Mouse (Mus musculus) hematopoietic stem cell, adult 5-6 weeks (primary cell): ENCODE data around the gene Itga2b. TPM values are rescaled to one million over a fixed set of nuclear protein-coding genes. Genes with fewer than 3 reads are reported as not detected.
"Not testable (repeated sequence)": the region's sequence is repeated elsewhere in the genome, so short reads cannot be mapped to it uniquely, and the experiment has no call there.

Experiments used
- ATAC-seq, 2 experiments: fragments of 125-278 bp in 1 of 2; replicated peaks in 1 of 2; 2 replicates each; pipeline ENCODE4 v1.8.0; 2016 to 2017; ENCODE audit warnings: inconsistent platforms in 2 of 2, mild to moderate bottlenecking in 2 of 2, moderate number of reproducible peaks in 2 of 2, low read depth in 1 of 2, moderate TSS enrichment in 1 of 2; ENCODE audit not compliant: low FRiP score in 2 of 2, poor library complexity in 2 of 2, severe bottlenecking in 2 of 2, insufficient read depth in 1 of 2, low TSS enrichment in 1 of 2
- total RNA-seq: library from RNA; stranded (forward); fragments of 172-1452, 232-1000 nt; gene quantifications from 2 replicates; pipeline ENCODE4 v1.2.3, GENCODE M21; 2017

The Itga2b gene
- total RNA-seq, 1 experiment from 2014 or later, result 44.3 TPM

DNA sequence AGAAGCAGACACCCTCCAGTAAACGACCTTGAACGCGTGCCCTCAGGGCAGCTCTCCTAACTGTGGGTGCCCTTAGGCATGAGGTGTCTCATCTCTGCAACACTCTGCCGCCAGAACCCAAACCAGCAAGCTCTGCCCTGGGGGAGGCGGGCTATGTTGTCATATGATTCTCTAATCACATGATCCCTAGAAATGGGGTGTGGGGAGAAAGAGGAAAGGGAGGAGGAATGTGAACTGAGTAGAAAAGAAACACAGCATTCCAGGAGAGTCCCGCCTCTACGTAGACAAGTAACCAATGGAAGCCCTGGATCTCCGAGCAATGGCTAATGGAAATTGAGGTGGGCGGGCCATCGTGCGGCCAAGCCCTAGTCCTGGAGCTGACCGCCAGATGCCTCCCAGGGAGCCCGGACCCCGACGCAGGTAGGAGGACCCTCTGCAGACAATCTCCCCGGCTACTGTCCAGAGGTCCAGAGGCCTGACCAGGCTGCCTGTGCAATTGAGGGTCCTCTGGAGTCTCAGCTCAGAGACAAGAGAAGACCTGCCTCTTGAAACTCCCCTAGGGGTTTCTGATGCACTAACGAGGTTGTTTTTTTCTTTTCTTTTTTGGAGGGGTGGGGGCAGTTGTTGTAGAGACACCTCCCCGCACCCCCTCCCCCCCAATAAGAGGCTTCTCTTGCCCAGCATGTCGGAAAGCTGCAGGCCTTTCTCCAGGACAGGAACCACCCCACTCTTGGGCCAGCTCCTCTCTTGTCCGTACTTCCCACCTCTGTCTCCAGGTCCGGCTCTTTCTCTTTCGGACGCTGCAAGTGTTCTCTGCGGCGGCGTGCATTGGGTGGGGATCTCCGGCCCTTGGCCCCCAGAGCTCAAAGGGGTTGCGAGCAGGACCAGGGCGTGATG is 39.6 kb downstream of the Itga2b start, which contains the start of gene Grn:
Gene Grn, plus strand, starts transcription at position 195 of the 897 bp plus-strand sequence.
- ATAC-seq, result peak; percentile 68 to 78

DNA sequence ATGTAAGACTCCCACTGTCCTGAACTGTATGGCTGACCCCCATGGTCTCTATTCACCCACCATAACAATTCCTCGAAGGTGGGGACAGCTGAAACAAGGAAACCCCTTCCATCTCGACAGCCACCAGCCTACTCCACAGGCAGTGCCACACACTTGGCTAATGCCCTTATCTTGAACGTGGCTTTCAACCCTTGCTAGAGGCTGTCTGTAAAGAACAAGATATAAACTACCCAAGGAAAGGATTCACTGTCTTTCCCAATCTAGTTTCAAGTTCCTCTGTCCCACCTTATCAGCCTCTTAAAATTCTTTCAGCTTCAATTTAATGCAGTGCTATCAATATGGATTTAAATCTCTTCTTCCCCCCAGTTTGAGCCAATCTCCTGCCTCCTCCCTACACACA is 40.4 kb downstream of the Itga2b start:
- ATAC-seq, result no peak

DNA sequence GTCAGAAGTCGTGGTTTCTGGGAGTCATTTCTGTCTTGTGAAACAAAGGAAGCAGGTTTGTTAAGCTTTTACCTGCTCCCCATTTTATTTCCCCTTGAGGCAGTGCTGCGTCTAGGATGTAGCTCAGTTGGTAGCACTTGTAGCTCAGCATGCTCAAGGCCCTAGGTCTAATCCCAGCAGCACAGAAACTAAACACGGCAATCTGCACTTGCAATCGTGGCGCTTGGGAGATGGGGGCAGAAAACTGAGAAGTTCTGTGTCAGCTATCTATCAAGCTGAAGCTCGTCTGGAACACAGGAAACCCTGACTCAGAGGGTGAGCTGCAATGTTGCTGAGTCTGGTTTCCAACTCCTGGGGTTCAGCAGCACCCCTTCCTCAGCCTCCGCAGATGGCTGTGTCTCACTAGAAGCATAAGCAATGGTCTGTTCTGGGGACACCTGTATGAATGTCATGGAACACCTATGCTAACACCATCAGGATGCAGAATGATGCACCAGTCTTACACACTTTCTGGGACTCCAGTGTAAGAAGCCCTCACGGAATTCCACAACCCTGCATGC is 40.9 kb downstream of the Itga2b start:
- no peak for ATAC-seq

DNA sequence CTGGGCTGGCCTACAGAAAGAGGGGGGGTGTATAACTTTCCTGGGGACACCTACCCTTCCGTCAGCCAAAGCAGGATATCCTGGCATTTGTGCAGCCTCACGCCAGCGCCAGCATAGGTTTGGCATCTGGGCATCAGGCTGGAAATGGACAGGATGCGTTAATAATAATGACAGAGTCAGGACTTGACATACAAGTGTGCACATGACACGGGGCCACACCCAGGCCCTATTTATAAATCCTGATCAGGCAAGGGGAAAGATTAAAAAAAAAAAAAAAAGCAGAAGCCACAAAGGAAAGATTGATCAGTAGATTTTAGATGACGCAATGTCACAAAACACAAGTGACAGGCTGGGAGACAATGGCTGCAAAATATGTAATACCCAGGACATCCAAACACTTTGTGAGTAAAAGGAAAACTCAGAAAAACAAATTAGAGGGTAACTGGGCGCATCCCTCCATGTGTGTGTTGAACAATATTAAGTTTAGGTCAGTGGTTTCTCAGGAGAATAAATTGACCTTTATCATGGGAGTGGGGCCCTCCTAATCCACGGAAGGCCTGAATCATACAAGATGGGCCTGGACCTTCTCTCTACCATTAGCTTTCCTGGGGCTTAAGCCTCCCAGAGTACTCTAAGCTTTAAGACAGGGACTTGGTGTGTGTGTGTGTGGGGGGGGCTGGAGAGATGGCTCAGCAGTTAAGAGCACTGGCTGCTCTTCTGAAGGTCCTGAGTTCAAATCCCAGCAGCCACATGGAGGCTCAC is 44.2 kb downstream of the Itga2b start:
- ATAC-seq, result no peak

DNA sequence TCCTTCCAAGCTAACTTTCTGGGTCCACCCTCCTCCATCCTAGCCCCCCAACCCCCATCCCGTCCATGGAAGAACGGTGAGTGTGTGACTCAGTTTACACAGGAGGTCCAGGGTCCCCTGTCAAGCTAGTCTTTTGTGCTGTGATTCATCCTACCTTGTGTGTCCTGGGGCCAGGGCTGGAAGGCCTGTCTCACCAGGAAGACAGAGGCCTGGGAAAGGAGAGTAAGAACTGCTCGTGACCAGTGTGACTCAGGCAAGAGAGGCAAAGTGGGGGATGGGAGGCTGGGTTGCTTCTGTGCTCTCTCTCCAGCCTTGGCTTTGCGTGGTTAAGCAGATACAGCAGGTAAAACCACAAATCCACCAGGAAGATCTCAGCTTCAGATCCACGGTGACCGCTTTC is 45.3 kb downstream of the Itga2b start:
- ATAC-seq, result no peak

DNA sequence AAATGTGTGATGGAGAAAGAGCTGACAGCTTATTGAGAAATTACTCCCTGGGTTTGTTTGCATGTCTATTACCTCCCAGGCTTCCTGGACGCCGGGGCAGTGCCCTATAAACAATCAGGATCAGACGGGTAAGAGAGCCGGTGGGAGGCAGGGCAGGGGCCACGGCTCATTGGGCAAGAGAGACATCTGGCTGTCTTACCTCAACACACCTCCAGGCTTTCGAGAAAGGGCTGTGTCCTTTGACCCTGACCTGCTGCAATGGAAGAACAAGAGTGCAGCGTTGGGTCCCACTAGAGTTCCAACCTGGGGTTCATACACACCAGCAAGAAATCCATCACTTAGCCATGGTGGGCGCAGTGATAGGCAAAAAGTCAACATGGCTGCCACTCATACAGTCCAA is 48.4 kb downstream of the Itga2b start:
- no peak for ATAC-seq

DNA sequence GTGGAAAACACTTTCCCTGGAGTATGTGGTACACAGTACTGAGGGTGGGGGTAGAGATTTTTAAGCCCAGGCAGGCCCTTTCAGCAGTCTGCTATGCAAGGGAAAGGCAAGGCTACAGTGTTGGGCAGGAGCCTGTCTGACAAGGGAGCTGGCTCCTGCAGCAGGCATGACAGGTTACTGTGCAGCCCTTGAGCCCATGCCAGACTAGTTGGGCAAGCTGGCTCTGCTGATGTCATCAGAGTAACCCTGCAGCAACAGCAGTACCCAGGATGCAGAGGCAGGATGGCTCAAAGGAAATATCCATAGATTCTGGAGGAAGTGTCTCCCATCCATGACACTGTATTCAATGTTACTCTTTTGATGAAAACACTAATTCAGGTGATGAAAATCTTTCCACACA is 51.0 kb downstream of the Itga2b start:
- ATAC-seq, result no peak

DNA sequence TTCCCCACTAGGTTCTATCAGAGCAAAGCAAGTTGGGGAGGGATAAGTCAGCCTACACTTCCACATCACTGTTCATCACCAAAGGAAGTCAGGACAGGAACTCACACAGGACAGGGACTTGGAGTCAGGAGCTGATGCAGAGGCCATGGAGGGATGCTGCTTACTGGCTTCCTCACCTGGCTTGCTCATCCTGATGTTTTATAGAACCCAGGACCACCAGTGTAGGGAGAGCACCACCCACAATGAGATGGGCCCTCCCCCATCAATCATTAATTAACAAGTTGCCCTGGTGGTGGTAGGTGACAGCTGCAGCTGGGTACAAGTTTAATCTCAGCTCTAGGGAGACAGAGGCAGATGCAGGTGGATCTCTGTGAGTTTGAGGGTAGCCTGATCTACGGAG is 52.8 kb downstream of the Itga2b start:
- no peak for ATAC-seq

DNA sequence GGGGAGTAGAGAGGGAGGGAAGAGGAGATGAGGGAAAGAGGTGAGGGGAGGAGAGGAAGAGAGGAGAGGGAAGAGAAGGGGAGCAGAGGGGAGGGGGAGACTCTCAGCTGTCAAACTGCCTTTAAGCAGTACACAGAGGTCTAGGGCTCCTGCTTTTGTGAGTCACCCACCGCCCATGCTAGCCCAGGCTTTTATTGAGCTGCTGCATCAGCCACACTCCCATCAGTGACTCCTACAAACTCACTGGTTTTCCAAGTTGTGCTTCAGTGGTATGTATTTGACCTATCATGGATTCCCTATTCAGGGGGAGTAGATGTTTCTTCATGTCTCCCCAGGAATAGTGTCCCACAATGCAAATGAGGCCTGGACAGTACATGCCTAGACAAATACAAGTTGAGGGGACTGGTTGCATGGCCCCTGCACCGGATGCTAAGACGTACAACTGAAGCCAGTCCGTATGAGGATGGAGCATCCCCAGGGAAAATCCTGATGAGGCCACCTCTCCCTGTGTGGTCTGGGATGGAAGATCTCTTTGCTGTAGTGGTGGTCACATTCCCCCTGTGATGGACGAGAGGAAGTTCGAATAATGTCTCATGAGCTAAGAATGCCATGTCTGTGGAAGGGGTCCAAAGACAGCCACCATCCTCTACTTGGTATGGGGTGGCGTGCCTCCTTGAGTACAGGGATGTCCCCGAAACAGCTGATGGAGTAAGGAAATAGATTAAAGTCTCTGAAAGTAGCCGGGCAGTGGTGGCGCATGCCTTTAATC is 54.7 kb downstream of the Itga2b start:
- ATAC-seq, result no peak

DNA sequence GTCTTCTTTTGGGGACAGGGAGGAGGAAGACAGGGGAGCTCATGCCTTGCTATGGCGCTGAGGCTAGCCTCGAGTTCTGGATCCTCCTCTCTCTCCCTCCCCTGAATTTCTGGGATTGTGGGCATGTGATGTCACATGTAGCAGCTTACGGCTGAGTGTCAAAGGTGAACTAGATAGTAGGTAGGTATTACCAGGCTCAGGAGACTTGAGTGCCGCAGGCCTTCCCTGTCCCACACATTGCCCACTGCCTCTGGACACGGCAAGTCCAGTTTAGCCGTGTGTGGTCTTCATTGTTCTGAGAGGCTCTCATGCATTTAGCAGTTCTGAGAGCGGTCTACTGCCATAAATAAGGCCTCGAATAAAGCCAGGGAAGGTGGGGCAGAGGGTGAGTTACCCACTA is 56.9 kb downstream of the Itga2b start:
- ATAC-seq, result no peak

DNA sequence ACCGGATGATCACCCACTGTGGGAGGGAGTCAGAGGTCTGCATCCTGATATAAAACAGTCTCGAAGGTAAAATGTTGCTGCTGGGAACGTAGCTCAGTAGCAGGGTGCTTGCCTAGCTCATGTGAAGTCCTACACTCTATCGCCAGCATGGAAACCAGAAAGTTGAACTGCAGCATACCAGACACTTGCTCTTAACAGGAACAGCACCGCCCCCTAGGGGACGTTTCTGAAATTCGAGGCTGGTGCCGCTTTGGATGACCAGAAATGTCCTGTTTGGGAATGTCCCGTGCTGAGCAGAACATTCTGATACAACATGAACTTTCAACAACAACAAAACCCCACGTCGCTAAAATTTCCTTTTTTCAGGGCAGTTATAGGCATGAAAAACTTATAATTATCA is 58.2 kb downstream of the Itga2b start:
- peak; percentile 31 to 52; a peak in 2 of 4 replicates for ATAC-seq

DNA sequence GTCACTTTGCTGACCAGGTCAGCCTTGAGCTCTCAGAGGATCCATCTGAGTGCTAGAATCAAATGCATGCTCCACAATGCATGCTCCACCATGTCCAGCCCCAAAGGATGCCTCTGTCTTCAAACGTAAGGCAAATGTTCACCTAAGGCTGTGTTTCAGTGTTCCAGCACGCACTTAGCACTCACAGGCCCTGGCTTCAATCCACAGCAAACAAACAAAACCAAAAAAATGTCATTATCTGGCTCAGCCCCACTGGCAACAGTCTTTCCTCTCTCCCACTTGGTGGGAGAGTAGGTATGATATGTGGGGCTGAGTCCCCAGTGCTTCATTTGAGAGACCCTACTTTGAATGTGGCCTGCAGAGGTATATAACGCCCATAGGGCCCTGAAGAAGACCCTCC is 58.9 kb downstream of the Itga2b start:
- ATAC-seq, result no peak

DNA sequence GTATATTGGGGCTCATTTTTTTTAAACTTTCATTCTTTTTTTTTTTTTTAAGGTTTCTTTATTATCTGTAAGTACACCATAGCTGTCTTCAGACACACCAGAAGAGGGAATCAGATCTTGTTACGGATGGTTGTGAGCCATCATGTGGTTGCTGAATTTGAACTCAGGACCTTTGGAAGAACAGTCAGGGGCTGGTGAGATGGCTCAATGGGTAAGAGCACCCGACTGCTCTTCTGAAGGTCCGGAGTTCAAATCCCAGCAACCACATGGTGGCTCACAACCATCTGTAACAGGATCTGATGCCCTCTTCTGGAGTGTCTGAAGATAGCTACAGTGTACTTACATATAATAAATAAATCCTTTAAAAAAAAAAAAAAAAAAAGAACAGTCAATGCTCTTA is 59.6 kb downstream of the Itga2b start:
- ATAC-seq, result not testable (repeated sequence)

DNA sequence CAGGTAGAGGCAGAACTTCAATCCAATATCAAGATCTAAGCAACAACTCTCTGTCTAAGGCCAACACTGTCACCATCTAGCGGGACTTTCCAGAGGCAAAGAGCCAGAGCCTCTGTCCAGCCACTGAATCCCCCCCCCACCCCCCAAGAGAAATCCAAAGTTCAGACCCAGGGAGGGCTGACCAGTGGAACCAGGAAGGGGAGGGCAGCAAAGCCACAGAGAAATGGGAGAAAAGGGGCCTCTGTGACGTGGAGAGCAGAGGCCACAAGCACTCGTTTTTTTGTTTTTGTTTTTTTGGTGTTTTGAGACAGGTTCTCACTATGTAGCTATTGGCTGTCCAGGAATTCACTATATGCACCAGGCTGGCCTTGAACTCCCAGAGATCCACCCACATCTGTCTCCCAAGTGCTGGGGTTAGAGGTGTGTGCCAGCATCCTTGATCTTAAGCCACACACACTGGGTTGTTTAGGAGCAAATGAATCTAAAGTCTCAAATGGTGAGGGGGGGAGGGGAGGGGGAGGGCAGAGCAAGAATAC is 60.1 kb downstream of the Itga2b start:
- no peak for ATAC-seq

DNA sequence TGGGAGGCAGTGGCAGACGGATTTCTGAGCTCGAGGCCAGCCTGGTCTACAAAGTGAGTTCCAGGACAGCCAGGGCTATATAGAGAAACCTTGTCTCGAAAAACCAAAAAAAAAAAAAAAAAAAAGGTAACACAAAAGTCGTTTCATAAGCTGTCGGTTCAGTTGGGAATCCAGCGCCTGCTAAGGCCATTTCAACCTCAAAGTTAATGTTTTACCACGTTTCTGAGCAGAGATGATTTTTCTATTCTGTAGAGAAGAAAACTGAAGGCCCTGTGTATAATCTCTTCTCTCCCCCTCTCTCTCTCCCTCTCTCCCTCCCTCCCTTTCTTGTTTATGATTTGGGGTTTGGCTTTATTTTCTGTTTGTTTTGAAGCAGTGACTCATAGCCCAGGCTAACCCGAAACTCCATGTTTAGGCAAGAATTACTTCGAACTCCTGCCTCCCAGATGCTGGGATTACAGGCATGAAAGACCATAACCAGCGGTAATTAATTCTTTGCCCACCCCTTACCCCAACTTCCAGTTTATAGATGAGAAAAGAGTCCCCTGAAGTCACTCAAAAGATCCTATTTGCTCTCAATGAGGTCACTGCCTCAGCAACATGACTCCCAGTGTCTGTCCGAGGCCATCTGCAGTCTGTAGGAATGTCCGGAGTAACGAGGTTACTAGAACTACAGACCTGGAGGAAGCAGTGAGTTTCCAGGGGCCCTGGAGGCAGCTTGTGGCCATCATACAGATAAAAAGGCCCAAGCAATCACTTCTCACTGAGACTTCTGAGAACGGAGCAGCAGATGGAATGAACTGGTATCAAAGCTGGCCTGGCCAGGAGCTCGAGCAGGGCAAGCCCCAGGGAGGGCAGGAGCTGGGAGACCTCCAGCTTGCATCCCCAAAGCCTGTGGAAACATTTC is 60.8 kb downstream of the Itga2b start:
- no peak for ATAC-seq

DNA sequence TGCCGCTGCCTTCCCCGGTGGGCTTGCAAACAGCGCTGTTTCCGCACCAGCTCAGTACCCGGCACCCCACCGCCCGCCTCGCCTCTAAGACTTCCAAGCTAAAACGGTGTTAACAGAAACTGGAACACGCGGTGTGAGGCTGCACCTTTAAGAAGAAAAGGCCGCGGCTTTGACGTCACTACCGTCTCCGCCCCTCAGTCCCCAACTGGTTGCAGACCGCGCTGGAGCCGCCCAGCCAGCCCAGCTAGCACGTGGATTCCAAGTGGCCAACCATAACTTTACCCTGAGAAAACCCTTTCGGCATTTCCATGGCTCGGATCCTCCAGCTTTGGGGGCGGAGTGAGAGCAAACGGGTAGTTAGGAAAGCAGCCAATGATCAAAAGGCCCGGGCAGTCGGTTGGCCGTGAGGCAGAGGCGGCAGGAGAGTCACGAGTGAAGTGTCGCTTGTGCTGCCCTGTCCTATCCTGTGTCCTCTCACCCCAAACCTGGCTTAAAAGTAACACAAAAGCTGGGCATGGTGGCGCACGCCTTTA is 61.5 kb downstream of the Itga2b start:
- ATAC-seq, result peak; percentile 85 to 87
